Mouse (Mus musculus) MEL (cell line): Measurements from ENCODE around the gene Vopp1. TPM values are rescaled to one million over a fixed set of nuclear protein-coding genes. Genes with fewer than 3 reads are reported as not detected.

Experiments used
- DNase-seq: peaks from one replicate; pipeline ENCODE4 v3.0.0; 2011; ENCODE audit warnings: low read depth, low spot score
- H3K27ac ChIP-seq: 2 replicates; pipeline ENCODE4 v1.5.1; 2012; ENCODE audit warnings: low read depth, mild to moderate bottlenecking, control low read depth, low read length, moderate library complexity; ENCODE audit not compliant: control insufficient read depth
- H3K27me3 ChIP-seq, 2 experiments: fragments of 150-350 bp in 1 of 2; sonication (generic) in 1 of 2; 2 replicates each; pipeline ENCODE4 v1.6.1; 2012; ENCODE audit warnings: low read length in 2 of 2, mild to moderate bottlenecking in 2 of 2, improper control_type of control experiment in 1 of 2, moderate library complexity in 1 of 2; ENCODE audit not compliant: insufficient read depth in 2 of 2, control insufficient read depth in 1 of 2
- H3K36me3 ChIP-seq, 2 experiments: 2 replicates each; pipeline ENCODE4 v1.6.1; 2012 to 2014; ENCODE audit warnings: low read length in 2 of 2, improper control_type of control experiment in 1 of 2, inconsistent platforms in 1 of 2, mild to moderate bottlenecking in 1 of 2; ENCODE audit not compliant: insufficient read depth in 2 of 2, control insufficient read depth in 1 of 2
- H3K4me1 ChIP-seq, 2 experiments: fragments of 150-350 bp in 1 of 2; sonication (generic) in 1 of 2; 2 replicates each; pipeline ENCODE4 v1.6.1; 2012; ENCODE audit warnings: low read length in 2 of 2, improper control_type of control experiment in 1 of 2, mild to moderate bottlenecking in 1 of 2; ENCODE audit not compliant: insufficient read depth in 2 of 2, control insufficient read depth in 1 of 2
- H3K4me3 ChIP-seq, 2 experiments: fragments of 150-350 bp in 1 of 2; sonication (generic) in 1 of 2; 2 replicates each; pipeline ENCODE4 v1.5.1; 2012; ENCODE audit warnings: low read depth in 2 of 2, low read length in 2 of 2, mild to moderate bottlenecking in 2 of 2, moderate library complexity in 2 of 2, control low read depth in 1 of 2, improper control_type of control experiment in 1 of 2; ENCODE audit not compliant: control insufficient read depth in 1 of 2, insufficient read depth in 1 of 2
- H3K79me2 ChIP-seq: 2 replicates; pipeline ENCODE4 v1.6.1; 2012; ENCODE audit warnings: mild to moderate bottlenecking, low read length, moderate library complexity; ENCODE audit not compliant: control insufficient read depth, poor library complexity, insufficient read depth
- H3K9ac ChIP-seq: 2 replicates; pipeline ENCODE4 v1.6.1; 2012; ENCODE audit warnings: low read depth, mild to moderate bottlenecking, control low read depth, low read length, moderate library complexity; ENCODE audit not compliant: control insufficient read depth, poor library complexity, severe bottlenecking
- H3K9me3 ChIP-seq: fragments of 150-350 bp; sonication (generic); replicated peaks from 2 replicates; pipeline ENCODE4 v1.6.1; 2012; ENCODE audit warnings: mild to moderate bottlenecking, low read length, improper control_type of control experiment, moderate library complexity; ENCODE audit not compliant: insufficient read depth
- BHLHE40 ChIP-seq: IDR thresholded peaks from 2 replicates; pipeline ENCODE4 v1.6.1; 2012; ENCODE audit warnings: low read depth, mild to moderate bottlenecking, inconsistent platforms, low read length, improper control_type of control experiment, borderline replicate concordance
- CHD1 ChIP-seq: IDR thresholded peaks from 2 replicates; pipeline ENCODE4 v1.6.1; 2012; ENCODE audit warnings: low read depth, mild to moderate bottlenecking, inconsistent platforms, low read length, improper control_type of control experiment
- CHD2 ChIP-seq: IDR thresholded peaks from 2 replicates; pipeline ENCODE4 v1.6.1; 2011; ENCODE audit warnings: low read length, improper control_type of control experiment
- CTCF ChIP-seq, 3 experiments: IDR thresholded peaks in 2 of 3; conservative IDR thresholded peaks in 1 of 3; 2 replicates each; pipeline ENCODE4 v1.5.1; 2011 to 2012; ENCODE audit warnings: low read length in 3 of 3, low read depth in 2 of 3, mild to moderate bottlenecking in 2 of 3, improper control_type of control experiment in 1 of 3, inconsistent platforms in 1 of 3, mixed read lengths in 1 of 3, moderate library complexity in 1 of 3; ENCODE audit not compliant: control insufficient read depth in 1 of 3, insufficient read depth in 1 of 3, poor library complexity in 1 of 3, severe bottlenecking in 1 of 3
- ELF1 ChIP-seq: IDR thresholded peaks from 2 replicates; pipeline ENCODE4 v1.6.1; 2014; ENCODE audit warnings: low read depth, mild to moderate bottlenecking, inconsistent platforms, low read length, improper control_type of control experiment, moderate library complexity
- GABPA ChIP-seq: IDR thresholded peaks from 2 replicates; pipeline ENCODE4 v1.6.1; 2012; ENCODE audit warnings: low read depth, mild to moderate bottlenecking, inconsistent platforms, low read length, improper control_type of control experiment, moderate library complexity
- GATA1 ChIP-seq: IDR thresholded peaks from 2 replicates; pipeline ENCODE4 v1.6.1; 2011; ENCODE audit warnings: low read depth, low read length, improper control_type of control experiment
- HCFC1 ChIP-seq: IDR thresholded peaks from 2 replicates; pipeline ENCODE4 v1.6.1; 2012; ENCODE audit warnings: low read depth, mild to moderate bottlenecking, inconsistent platforms, low read length, improper control_type of control experiment, moderate library complexity
- JUND ChIP-seq: IDR thresholded peaks from 2 replicates; pipeline ENCODE4 v1.6.1; 2011; ENCODE audit warnings: low read depth, mild to moderate bottlenecking, improper control_type of control experiment, low read length
- MAFK ChIP-seq: IDR thresholded peaks from 2 replicates; pipeline ENCODE4 v1.6.1; 2011; ENCODE audit warnings: low read depth, mild to moderate bottlenecking, low read length, improper control_type of control experiment, borderline replicate concordance
- MAZ ChIP-seq: IDR thresholded peaks from 2 replicates; pipeline ENCODE4 v1.6.1; 2012; ENCODE audit warnings: low read depth, mild to moderate bottlenecking, inconsistent platforms, low read length, improper control_type of control experiment
- MXI1 ChIP-seq: IDR thresholded peaks from 2 replicates; pipeline ENCODE4 v1.6.1; 2011; ENCODE audit warnings: mild to moderate bottlenecking, low read depth, low read length, improper control_type of control experiment
- NRF1 ChIP-seq: IDR thresholded peaks from 2 replicates; pipeline ENCODE4 v1.6.1; 2014; ENCODE audit warnings: low read depth, mild to moderate bottlenecking, inconsistent platforms, low read length, improper control_type of control experiment, moderate library complexity; ENCODE audit not compliant: poor library complexity, insufficient read depth, severe bottlenecking
- POLR2A ChIP-seq, 2 experiments: IDR thresholded peaks; 2 replicates each; pipeline ENCODE4 v1.6.1; 2011 to 2012; ENCODE audit warnings: low read length in 2 of 2, mild to moderate bottlenecking in 2 of 2, control low read depth in 1 of 2, improper control_type of control experiment in 1 of 2, low read depth in 1 of 2, moderate library complexity in 1 of 2; ENCODE audit not compliant: control insufficient read depth in 1 of 2, insufficient read depth in 1 of 2, poor library complexity in 1 of 2
- POLR2AphosphoS2 ChIP-seq: IDR thresholded peaks from 2 replicates; pipeline ENCODE4 v1.6.1; 2011; ENCODE audit warnings: low read length, improper control_type of control experiment
- POLR2AphosphoS5 ChIP-seq: IDR thresholded peaks from 2 replicates; pipeline ENCODE4 v1.6.1; 2012; ENCODE audit warnings: low read depth, borderline replicate concordance, mild to moderate bottlenecking, inconsistent platforms, low read length, moderate library complexity, mixed read lengths
- RAD21 ChIP-seq: IDR thresholded peaks from 2 replicates; pipeline ENCODE4 v1.6.1; 2011; ENCODE audit warnings: mild to moderate bottlenecking, low read depth, low read length, improper control_type of control experiment
- SMC3 ChIP-seq: IDR thresholded peaks from 2 replicates; pipeline ENCODE4 v1.6.1; 2011; ENCODE audit warnings: low read depth, low read length, improper control_type of control experiment
- TBP ChIP-seq: IDR thresholded peaks from 2 replicates; pipeline ENCODE4 v1.8.0; 2011; ENCODE audit warnings: low read depth, low read length, improper control_type of control experiment
- USF1 ChIP-seq: IDR thresholded peaks from 2 replicates; pipeline ENCODE4 v1.6.1; 2014; ENCODE audit warnings: low read depth, mild to moderate bottlenecking, inconsistent platforms, low read length, improper control_type of control experiment, moderate library complexity
- ZC3H11A ChIP-seq: IDR thresholded peaks from 2 replicates; pipeline ENCODE4 v1.6.1; 2012; ENCODE audit warnings: low read depth, mild to moderate bottlenecking, inconsistent platforms, low read length, improper control_type of control experiment
- polyA plus RNA-seq, 2 experiments: library from polyadenylated mRNA; stranded (reverse) in 1 of 2; unstranded in 1 of 2; fragments of >175 nt in 1 of 2; fragments of >200 nt in 1 of 2; gene quantifications; 2 replicates each; pipeline versions ENCODE4 v1.2.1 to v1.2.4; 2012; ENCODE audit warnings: low replicate concordance in 2 of 2, low read depth in 1 of 2; ENCODE audit not compliant: insufficient read length in 2 of 2, insufficient read depth in 1 of 2, missing spikeins in 1 of 2
- total RNA-seq: library from RNA; depleted of rRNA; stranded (reverse); fragments of 300-350 nt; gene quantifications from 2 replicates; pipeline ENCODE4 v1.2.3, GENCODE M21; 2012

The Vopp1 gene
- total and polyA plus RNA-seq, 3 experiments: 14.2 to 17.0 TPM; not detected in 1

GRCm38 (mm10) chr6:57744974-57745747, 79.8 kb downstream of the Vopp1 start (continued):
- peak; percentile 31 for TF ChIP-seq CHD2
- no peak for TF ChIP-seq ELF1
- TF ChIP-seq SMC3: no peak
- 0 out of 2 replicates have a peak, but pooled peaks have one; percentile 22 for TF ChIP-seq HCFC1
- TF ChIP-seq BHLHE40: peak; percentile 64
- TF ChIP-seq JUND: peak; percentile 92
- TF ChIP-seq MAZ: peak; percentile 17; the same call in 1 of the 2 replicates
- TF ChIP-seq MAFK: peak; percentile 98
- TF ChIP-seq POLR2A (IDR thresholded peaks at IDR 0.05; ENCODE audit: control insufficient read depth in 1 of 2, insufficient read depth in 1 of 2, low read depth in 1 of 2, low read length in 2 of 2, poor library complexity in 1 of 2): no peak
- TF ChIP-seq GATA1: peak; percentile 98
- TF ChIP-seq POLR2AphosphoS5: no peak
- TF ChIP-seq CTCF (IDR thresholded peaks at IDR 0.05 in 2 of 3, conservative IDR thresholded peaks at IDR 0.05 in 1 of 3; ENCODE audit: control insufficient read depth in 1 of 3, insufficient read depth in 1 of 3, low read depth in 2 of 3, low read length in 3 of 3, poor library complexity in 1 of 3, severe bottlenecking in 1 of 3): no peak

GRCm38 (mm10) chr6:57744123-57744522, 80.8 kb downstream of the Vopp1 start:
- no peak for TF ChIP-seq MXI1
- TF ChIP-seq GABPA: no peak
- no peak for TF ChIP-seq NRF1
- TF ChIP-seq CTCF (IDR thresholded peaks at IDR 0.05 in 2 of 3, conservative IDR thresholded peaks at IDR 0.05 in 1 of 3; ENCODE audit: control insufficient read depth in 1 of 3, insufficient read depth in 1 of 3, low read depth in 2 of 3, low read length in 3 of 3, poor library complexity in 1 of 3, severe bottlenecking in 1 of 3): no peak
- no peak for TF ChIP-seq ZC3H11A
- no peak for TF ChIP-seq TBP
- Histone ChIP-seq H3K4me3 (no peak overlapping the region), H3K9me3 (no peaks in the 10 kb centered on the region), H3K27me3 (no peaks in the 10 kb centered on the region), H3K4me1 (peaks cover 22 to 23% of the 10 kb centered on the region in 2 experiments), H3K79me2 (no peaks in the 10 kb centered on the region), H3K9ac (no peak overlapping the region), H3K27ac (peak overlapping the region; percentile 95), H3K36me3 (peaks cover 0 to 31% of the 10 kb centered on the region in 2 experiments; a peak in 2 of 4 replicates)
- DNase-seq: no peak

- Histone ChIP-seq H3K36me3 (peaks cover 0 to 28% of the 10 kb centered on the region in 2 experiments; a peak in 2 of 4 replicates), H3K27ac (no peak overlapping the region), H3K4me3 (no peak overlapping the region), H3K9ac (no peak overlapping the region), H3K27me3 (no peaks in the 10 kb centered on the region), H3K4me1 (peaks cover 21 to 22% of the 10 kb centered on the region in 2 experiments), H3K79me2 (no peaks in the 10 kb centered on the region), H3K9me3 (no peaks in the 10 kb centered on the region)
- TF ChIP-seq USF1 (no peak), CTCF (IDR thresholded peaks at IDR 0.05 in 2 of 3, conservative IDR thresholded peaks at IDR 0.05 in 1 of 3; ENCODE audit: control insufficient read depth in 1 of 3, insufficient read depth in 1 of 3, low read depth in 2 of 3, low read length in 3 of 3, poor library complexity in 1 of 3, severe bottlenecking in 1 of 3) (peak; percentile 22 to 46 (median 38); a peak in 5 of 6 replicates), CHD1 (no peak), RAD21 (peak; percentile 42), POLR2AphosphoS2 (no peak), ZC3H11A (peak; percentile 46), SMC3 (peak; percentile 58), MAFK (no peak)
- no peak for DNase-seq
Observed at GRCm38 (mm10) chr6:57743333-57743732, 81.6 kb downstream of the Vopp1 start.
